ENCODE assay signal across 14 mouse cellular contexts in genomic region chr13:109312542-109312941, GRCm38 (mm10).
"Had no signal": no experiment of that assay in that cellular context is flagged by ENCODE, and none has a peak within 500 bp of the region (broad histone marks: within the 10 kb centered on the region; RNA-seq: fewer than 3 reads in every experiment).

No protein-coding gene starts in this region.

- H3K36me3 ChIP-seq: limb, embryonic 15.5 days; liver, embryonic 12.5 days; lung, embryonic 15.5 days; midbrain, embryonic 13.5 days; neural tube, embryonic 12.5 days had no signal

- H3K27me3 ChIP-seq: limb, embryonic 15.5 days; liver, embryonic 12.5 days; lung, embryonic 15.5 days; midbrain, embryonic 13.5 days; neural tube, embryonic 12.5 days had no signal

- H3K4me3 ChIP-seq: limb, embryonic 15.5 days; liver, embryonic 12.5 days; lung, embryonic 15.5 days; midbrain, embryonic 13.5 days; myocyte; neural tube, embryonic 12.5 days had no signal

- H3K4me2 ChIP-seq: limb, embryonic 15.5 days; liver, embryonic 12.5 days; lung, embryonic 15.5 days; midbrain, embryonic 13.5 days; neural tube, embryonic 12.5 days had no signal

- H3K27ac ChIP-seq: limb, embryonic 15.5 days; liver, embryonic 12.5 days; lung, embryonic 15.5 days; midbrain, embryonic 13.5 days; neural tube, embryonic 12.5 days had no signal

- H3K9ac ChIP-seq: limb, embryonic 15.5 days; liver, embryonic 12.5 days; lung, embryonic 15.5 days; midbrain, embryonic 13.5 days; neural tube, embryonic 12.5 days had no signal

- DNase-seq: kidney, adult 2 months; kidney, postnatal 25 days; layer of hippocampus, adult 9-11 months; layer of hippocampus, postnatal 36 days; right cerebral cortex, postnatal 4 days; spleen, adult 18-20 months; thymus, adult 18-20 months; thymus, postnatal 14 days had no signal

- H3K9me3 ChIP-seq: limb, embryonic 15.5 days; liver, embryonic 12.5 days; lung, embryonic 15.5 days; midbrain, embryonic 13.5 days; neural tube, embryonic 12.5 days had no signal

- H3K4me1 ChIP-seq: limb, embryonic 15.5 days; liver, embryonic 12.5 days; lung, embryonic 15.5 days; midbrain, embryonic 13.5 days had no signal

- ATAC-seq: liver, embryonic 12.5 days; midbrain, embryonic 13.5 days had no signal
